Mouse (Mus musculus) bone marrow macrophage, adult 2 months (primary cell): ENCODE measurements at regions not wholly inside any gene's neighbourhood (a gene's known extent, or its start where the extent isn't known, plus 50 kb on each side); places are given as distances from the start of the nearest gene placed in this dataset.

Source experiments
- H3K27ac ChIP-seq: 2 replicates; pipeline ENCODE4 v1.5.1; 2012; ENCODE audit warnings: low read depth, low read length; ENCODE audit not compliant: insufficient read depth
- H3K4me1 ChIP-seq: 2 replicates; pipeline ENCODE4 v1.6.1; 2012; ENCODE audit warnings: low read length; ENCODE audit not compliant: control insufficient read depth, insufficient read depth
- H3K4me3 ChIP-seq: 2 replicates; pipeline ENCODE4 v1.5.1; 2012; ENCODE audit warnings: mild to moderate bottlenecking, low read length, moderate library complexity; ENCODE audit not compliant: insufficient read depth
- CTCF ChIP-seq: IDR thresholded peaks from 2 replicates; pipeline ENCODE4 v1.5.1; 2012; ENCODE audit warnings: low read depth, mild to moderate bottlenecking, low read length, moderate library complexity
- POLR2A ChIP-seq: IDR thresholded peaks from 2 replicates; pipeline ENCODE4 v1.6.1; 2012; ENCODE audit warnings: mild to moderate bottlenecking, low read depth, low read length, borderline replicate concordance

DNA sequence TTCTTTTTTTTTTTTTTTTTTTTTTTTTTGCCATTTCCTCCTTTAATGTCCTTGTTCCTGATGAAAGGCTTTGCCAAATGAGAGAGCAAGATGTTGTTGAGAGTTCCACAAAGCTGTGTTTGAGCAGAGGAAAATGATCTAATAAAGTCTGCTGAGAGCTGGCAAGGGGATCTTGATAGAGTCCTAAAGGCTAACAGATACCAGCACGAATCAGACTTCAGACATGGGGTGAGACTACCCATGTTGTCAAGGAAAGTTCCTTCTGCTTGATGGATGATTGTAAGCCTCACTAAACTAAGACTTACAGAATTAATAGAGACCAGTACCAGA is 665.2 kb upstream of the Fam92a start:
- TF ChIP-seq CTCF (no peak), POLR2A (no peak)
- no peaks in the 10 kb centered on the region for H3K4me1 ChIP-seq
- H3K27ac ChIP-seq = no peak overlapping the region
- H3K4me3 ChIP-seq = no peak overlapping the region

GRCm38 (mm10) chr4:12836326-12837096 is 664.7 kb upstream of the Fam92a start:
- no peak overlapping the region for H3K27ac ChIP-seq
- no peak overlapping the region for H3K4me3 ChIP-seq
- H3K4me1 ChIP-seq = no peaks in the 10 kb centered on the region
- no peak for TF ChIP-seq POLR2A

DNA sequence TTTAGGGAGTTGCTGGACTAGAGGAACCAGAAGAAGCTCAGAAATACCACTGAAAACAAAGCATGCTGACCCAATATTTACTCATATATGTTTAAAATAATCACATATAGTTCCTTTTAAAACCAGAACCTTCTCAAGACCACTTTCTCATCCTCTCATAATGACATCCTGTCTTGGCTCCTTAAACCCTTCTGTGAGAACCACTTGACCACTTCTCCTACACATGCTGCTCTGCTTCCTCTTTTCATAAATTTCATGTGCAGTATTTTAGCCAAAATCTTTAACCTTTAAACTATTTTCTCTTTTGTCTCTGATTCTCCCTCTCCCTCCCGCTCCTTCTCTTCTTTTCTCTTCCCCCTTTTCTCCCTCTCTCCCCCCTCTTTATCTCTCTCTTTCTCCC is 654.6 kb upstream of the Fam92a start:
- Histone ChIP-seq H3K4me1 (no peaks in the 10 kb centered on the region), H3K4me3 (no peak overlapping the region), H3K27ac (no peak overlapping the region)
- TF ChIP-seq CTCF (no peak), POLR2A (no peak)

DNA sequence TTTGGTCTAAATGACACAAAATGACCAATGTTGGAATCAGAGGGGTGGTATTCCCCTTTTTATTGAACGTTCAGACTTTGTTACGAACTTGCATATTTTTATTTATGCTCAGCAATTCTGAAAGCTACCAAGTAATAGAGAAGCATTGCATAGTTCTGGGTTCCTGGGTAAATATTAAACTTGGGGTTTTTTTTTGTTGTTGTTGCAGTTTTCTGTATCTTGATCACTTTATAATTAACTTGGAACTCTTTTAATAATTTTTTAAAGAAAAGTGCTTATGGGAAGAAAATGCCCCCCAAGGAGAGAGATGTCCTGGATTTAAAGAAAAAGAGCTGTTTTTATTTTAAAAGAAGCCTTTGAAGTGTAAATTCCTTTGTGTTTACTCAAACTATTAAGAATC is 642.4 kb upstream of the Fam92a start:
- Histone ChIP-seq H3K4me3 (no peak overlapping the region), H3K4me1 (no peaks in the 10 kb centered on the region), H3K27ac (no peak overlapping the region)
- no peak for TF ChIP-seq POLR2A
- no peak for TF ChIP-seq CTCF

DNA sequence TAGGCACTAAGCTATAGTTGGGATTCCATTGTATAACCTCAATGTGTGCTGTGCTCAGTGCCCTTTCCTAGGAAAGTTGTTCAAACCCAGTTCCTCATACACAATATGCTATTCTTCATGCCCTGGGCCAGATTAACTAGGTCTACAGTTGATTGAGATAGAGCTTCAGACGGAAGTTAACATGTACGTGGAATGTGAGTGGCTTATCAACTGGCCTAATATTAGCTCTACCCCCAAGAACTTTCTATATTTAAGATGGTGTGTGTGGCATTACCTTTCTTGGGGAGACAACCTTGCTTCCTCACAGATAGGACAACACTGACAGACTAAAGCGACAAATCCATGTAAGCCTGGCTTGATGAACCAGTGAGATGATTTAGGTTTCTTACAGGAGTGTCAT is 629.4 kb upstream of the Fam92a start:
- Histone ChIP-seq H3K4me3 (no peak overlapping the region), H3K4me1 (no peaks in the 10 kb centered on the region), H3K27ac (no peak overlapping the region)
- no peak for TF ChIP-seq POLR2A
- no peak for TF ChIP-seq CTCF

DNA sequence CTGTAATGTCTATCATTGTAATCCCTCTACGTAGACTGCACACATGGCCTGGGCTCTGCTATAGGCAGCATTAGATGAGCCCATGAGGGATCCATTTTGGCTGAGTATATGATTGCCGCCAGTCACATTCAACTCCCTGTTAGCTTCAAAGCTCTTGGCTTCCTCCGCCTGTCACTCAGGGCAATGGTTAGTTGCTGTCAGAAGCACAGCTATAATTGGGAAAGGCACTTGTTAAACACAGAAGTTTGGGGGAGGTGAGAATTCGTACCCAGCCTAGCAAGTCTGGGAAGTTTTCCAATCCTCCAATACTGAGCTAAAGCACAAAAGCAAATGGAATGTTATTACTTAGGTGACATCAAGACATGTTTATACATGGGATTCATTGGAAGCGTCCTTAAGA is 627.7 kb upstream of the Fam92a start:
- no peak for TF ChIP-seq POLR2A
- no peak for TF ChIP-seq CTCF
- no peaks in the 10 kb centered on the region for H3K4me1 ChIP-seq
- no peak overlapping the region for H3K4me3 ChIP-seq
- H3K27ac ChIP-seq = no peak overlapping the region

- TF ChIP-seq CTCF (no peak), POLR2A (no peak)
- Histone ChIP-seq H3K27ac (no peak overlapping the region), H3K4me3 (no peak overlapping the region), H3K4me1 (no peaks in the 10 kb centered on the region)
Measured at GRCm38 (mm10) chr4:12792764-12793422, 621.1 kb upstream of the Fam92a start.

- no peaks in the 10 kb centered on the region for H3K4me1 ChIP-seq
- TF ChIP-seq CTCF (no peak), POLR2A (no peak)
- no peak overlapping the region for H3K27ac ChIP-seq
- no peak overlapping the region for H3K4me3 ChIP-seq
Measured at GRCm38 (mm10) chr4:12791786-12792674, 620.2 kb upstream of the Fam92a start.

DNA sequence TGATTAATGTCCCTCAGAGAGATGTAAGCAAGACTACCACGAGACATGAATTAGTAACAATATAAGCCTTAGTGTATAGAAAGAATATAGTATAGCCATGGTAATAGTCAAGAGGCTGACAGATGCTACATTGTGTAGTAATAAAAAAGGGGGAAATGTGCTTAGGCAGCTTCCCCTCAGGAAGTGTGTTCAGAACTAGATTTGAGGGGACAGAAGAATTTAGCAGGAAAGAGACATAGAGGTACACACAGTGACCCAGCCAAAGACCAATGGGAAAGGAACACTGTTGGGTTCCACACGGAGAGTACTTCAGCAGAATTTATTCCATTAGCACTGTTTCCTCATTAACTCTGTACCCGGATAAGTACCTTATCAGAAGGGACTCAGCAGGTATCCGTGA is 614.0 kb upstream of the Fam92a start:
- H3K4me1 ChIP-seq = no peaks in the 10 kb centered on the region
- no peak for TF ChIP-seq CTCF
- TF ChIP-seq POLR2A = no peak
- H3K4me3 ChIP-seq = no peak overlapping the region
- no peak overlapping the region for H3K27ac ChIP-seq

DNA sequence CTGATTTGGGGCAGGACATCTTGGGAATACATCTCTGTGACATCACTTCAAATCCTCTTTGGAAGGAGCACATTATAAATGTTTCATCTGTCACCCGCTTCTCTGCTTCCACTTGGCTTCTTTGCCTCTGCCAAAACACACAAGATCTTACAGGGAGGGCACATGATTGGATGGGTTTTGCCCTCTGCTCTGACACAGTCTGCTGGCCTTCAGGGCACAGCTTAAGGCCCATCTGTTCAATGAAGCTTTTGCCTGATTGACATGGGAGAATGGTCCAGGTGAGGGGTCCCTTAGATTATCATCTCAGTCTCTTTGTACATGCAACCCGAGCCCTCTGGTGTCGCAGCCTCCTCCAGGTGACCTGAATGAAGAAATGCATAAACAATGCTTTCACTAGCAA is 612.7 kb upstream of the Fam92a start:
- no peak for TF ChIP-seq CTCF
- TF ChIP-seq POLR2A = no peak
- Histone ChIP-seq H3K27ac (no peak overlapping the region), H3K4me3 (no peak overlapping the region), H3K4me1 (no peaks in the 10 kb centered on the region)
